Mouse (Mus musculus): ENCODE data around the gene Cotl1. TPM values are rescaled to one million over a fixed set of nuclear protein-coding genes. Genes with fewer than 3 reads are reported as not detected.

Cotl1 gene
- total and polyA plus RNA-seq, 2 experiments from 2014 or later: 85.4 to 269 TPM

GRCm38 (mm10) chr8:119839419-119840021 is 824 bp downstream of the Cotl1 start:
- no peak for ATAC-seq
- H3K27ac ChIP-seq: peak overlapping the region; percentile 85
- no peak for TF ChIP-seq CTCF (IDR thresholded peaks at IDR 0.05; ENCODE audit: low read depth)
- no peaks in the 10 kb centered on the region for H3K27me3 ChIP-seq (ENCODE audit: insufficient read depth, low read length)
- H3K9me3 ChIP-seq (ENCODE audit: low read length): no peaks in the 10 kb centered on the region
- 7% methylated on average over 14 of the region's 14 CpGs for WGBS
- peak; percentile 31 for DNase-seq (ENCODE audit: low spot score)
- peak overlapping the region; percentile 87 for H3K4me2 ChIP-seq (ENCODE audit: low read depth, low read length)
- H3K9ac ChIP-seq (replicated peaks; ENCODE audit: low read length): peak overlapping the region; percentile 74
- no peaks in the 10 kb centered on the region for H3K36me3 ChIP-seq (ENCODE audit: insufficient read depth, low read length)
- peaks cover 37% of the 10 kb centered on the region for H3K4me1 ChIP-seq (ENCODE audit: insufficient read depth, low read length)
- peak overlapping the region; percentile 81 for H3K4me3 ChIP-seq (ENCODE audit: low read length)

DNA sequence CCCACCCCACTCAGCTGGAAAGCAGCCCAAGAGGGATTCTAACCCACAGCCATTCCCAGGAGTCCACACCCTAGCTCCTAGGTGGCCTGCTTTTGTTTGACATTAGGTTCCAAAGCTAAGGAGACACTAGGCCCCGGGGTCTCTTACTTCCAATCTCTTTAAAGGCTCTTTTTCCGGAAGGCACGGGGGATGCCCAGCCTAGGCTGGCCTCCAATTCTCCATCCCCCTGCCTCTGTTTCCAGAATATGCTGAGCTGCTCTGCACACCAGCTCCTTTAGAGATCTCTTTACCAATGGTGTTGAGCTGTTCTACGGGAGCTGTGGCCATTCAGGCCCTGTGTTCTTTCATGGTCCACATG is 1.4 kb downstream of the Cotl1 start:
- Histone ChIP-seq H3K27ac (peak overlapping the region; percentile 85; the same call in 1 of the 2 replicates), H3K4me2 (ENCODE audit: low read depth, low read length) (peak overlapping the region; percentile 87), H3K4me1 (ENCODE audit: insufficient read depth, low read length) (peaks cover 37% of the 10 kb centered on the region), H3K4me3 (ENCODE audit: low read length) (peak overlapping the region; percentile 81), H3K27me3 (ENCODE audit: insufficient read depth, low read length) (no peaks in the 10 kb centered on the region), H3K36me3 (ENCODE audit: insufficient read depth, low read length) (no peaks in the 10 kb centered on the region), H3K9ac (replicated peaks; ENCODE audit: low read length) (peak overlapping the region; percentile 74), H3K9me3 (ENCODE audit: low read length) (no peaks in the 10 kb centered on the region)
- TF ChIP-seq CTCF (IDR thresholded peaks at IDR 0.05; ENCODE audit: low read depth): no peak
- 42% methylated on average over 4 of the region's 4 CpGs for WGBS
- no peak for ATAC-seq
- no peak for DNase-seq (ENCODE audit: low spot score)

DNA sequence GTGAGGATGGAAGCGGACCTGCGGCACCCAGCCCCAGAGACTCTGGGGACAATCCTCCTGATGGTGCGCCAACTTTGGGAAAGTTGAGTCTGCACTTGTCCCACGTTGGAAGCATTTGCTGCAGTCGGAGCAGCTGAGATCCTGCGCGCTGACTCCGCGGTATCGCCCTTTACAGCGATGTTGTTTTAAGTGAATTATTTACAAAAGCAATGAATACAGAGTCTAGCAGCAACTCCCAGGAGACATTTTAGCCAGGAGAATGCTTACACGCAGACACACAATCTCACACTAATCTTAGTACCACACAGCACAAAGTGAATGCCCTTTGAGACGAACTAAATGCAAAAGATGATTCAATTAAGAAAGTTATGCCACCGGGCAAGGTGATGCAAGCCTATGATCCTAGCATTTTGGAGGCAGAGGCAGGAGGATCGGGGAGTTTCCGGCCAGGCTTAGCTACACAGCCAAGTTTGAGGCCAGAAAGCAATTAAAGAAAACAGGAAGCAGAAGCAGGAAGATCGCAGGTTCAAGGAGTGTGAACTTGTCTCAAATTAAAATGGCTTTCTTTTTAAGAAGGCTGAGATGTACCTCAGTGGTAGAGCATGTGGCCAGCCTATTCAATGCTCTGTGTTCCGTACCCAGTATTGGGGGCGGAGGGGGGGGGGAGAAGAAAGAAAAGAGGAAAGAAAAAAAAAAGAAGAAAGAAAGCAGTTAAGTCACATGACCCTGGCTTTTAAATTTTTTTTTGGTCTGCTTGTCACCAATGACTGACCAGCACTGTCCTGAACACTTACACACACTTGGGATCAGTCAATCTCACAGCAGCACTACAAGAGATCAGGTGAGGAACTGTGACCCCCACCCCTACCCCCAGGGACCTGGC is 2.0 kb downstream of the Cotl1 start:
- Histone ChIP-seq H3K27me3 (ENCODE audit: insufficient read depth, low read length) (no peaks in the 10 kb centered on the region), H3K4me3 (ENCODE audit: low read length) (peak overlapping the region; percentile 81), H3K9me3 (ENCODE audit: low read length) (no peaks in the 10 kb centered on the region), H3K36me3 (ENCODE audit: insufficient read depth, low read length) (no peaks in the 10 kb centered on the region), H3K4me2 (ENCODE audit: low read depth, low read length) (peak overlapping the region; percentile 87), H3K4me1 (ENCODE audit: insufficient read depth, low read length) (peaks cover 37% of the 10 kb centered on the region), H3K27ac (peak overlapping the region; percentile 85; the same call in 1 of the 2 replicates), H3K9ac (replicated peaks; ENCODE audit: low read length) (peak overlapping the region; percentile 74; the same call in 1 of the 2 replicates)
- WGBS: 54% methylated on average over 19 of the region's 19 CpGs
- no peak for ATAC-seq
- no peak for DNase-seq (ENCODE audit: low spot score)
- no peak for TF ChIP-seq CTCF (IDR thresholded peaks at IDR 0.05; ENCODE audit: low read depth)

GRCm38 (mm10) chr8:119837553-119838071 is 2.7 kb downstream of the Cotl1 start:
- DNase-seq (ENCODE audit: low spot score): peak; percentile 40
- H3K9me3 ChIP-seq (ENCODE audit: low read length): no peaks in the 10 kb centered on the region
- H3K27ac ChIP-seq: peak overlapping the region; percentile 64; the same call in 1 of the 2 replicates
- 0 out of 2 replicates have a peak, but pooled peaks have one; percentile 24 for TF ChIP-seq CTCF (IDR thresholded peaks at IDR 0.05; ENCODE audit: low read depth)
- peaks cover 41% of the 10 kb centered on the region for H3K4me1 ChIP-seq (ENCODE audit: insufficient read depth, low read length)
- H3K27me3 ChIP-seq (ENCODE audit: insufficient read depth, low read length): no peaks in the 10 kb centered on the region
- ATAC-seq: no peak
- no peaks in the 10 kb centered on the region for H3K36me3 ChIP-seq (ENCODE audit: insufficient read depth, low read length)
- H3K4me3 ChIP-seq (ENCODE audit: low read length): peak overlapping the region; percentile 81
- peak overlapping the region; percentile 87 for H3K4me2 ChIP-seq (ENCODE audit: low read depth, low read length)
- peak overlapping the region; percentile 41; the same call in 1 of the 2 replicates for H3K9ac ChIP-seq (replicated peaks; ENCODE audit: low read length)
- WGBS: 27% methylated on average over 10 of the region's 10 CpGs

- 60% methylated on average over 4 of the region's 4 CpGs for WGBS
- DNase-seq (ENCODE audit: low spot score) (no peak), ATAC-seq (no peak)
- no peak overlapping the region for H3K27ac ChIP-seq
- H3K27me3 ChIP-seq (ENCODE audit: insufficient read depth, low read length): no peaks in the 10 kb centered on the region
- TF ChIP-seq CTCF (IDR thresholded peaks at IDR 0.05; ENCODE audit: low read depth): no peak
- H3K4me2 ChIP-seq (ENCODE audit: low read depth, low read length): peak overlapping the region; percentile 87
- 0 out of 2 replicates have a peak overlapping the region, but pooled peaks have one; percentile 41 for H3K9ac ChIP-seq (replicated peaks; ENCODE audit: low read length)
- H3K36me3 ChIP-seq (ENCODE audit: insufficient read depth, low read length): no peaks in the 10 kb centered on the region
- H3K9me3 ChIP-seq (ENCODE audit: low read length): no peaks in the 10 kb centered on the region
- no peak overlapping the region for H3K4me3 ChIP-seq (ENCODE audit: low read length)
- peaks cover 49% of the 10 kb centered on the region for H3K4me1 ChIP-seq (ENCODE audit: insufficient read depth, low read length)
Observed at GRCm38 (mm10) chr8:119836831-119837230, 3.5 kb downstream of the Cotl1 start.

- no peak for TF ChIP-seq CTCF (IDR thresholded peaks at IDR 0.05; ENCODE audit: low read depth)
- no peaks in the 10 kb centered on the region for H3K36me3 ChIP-seq (ENCODE audit: insufficient read depth, low read length)
- DNase-seq (ENCODE audit: low spot score) (no peak), ATAC-seq (no peak)
- H3K27me3 ChIP-seq (ENCODE audit: insufficient read depth, low read length): no peaks in the 10 kb centered on the region
- no peak overlapping the region for H3K9ac ChIP-seq (replicated peaks; ENCODE audit: low read length)
- H3K9me3 ChIP-seq (ENCODE audit: low read length): no peaks in the 10 kb centered on the region
- no peak overlapping the region for H3K4me2 ChIP-seq (ENCODE audit: low read depth, low read length)
- H3K4me3 ChIP-seq (ENCODE audit: low read length): no peak overlapping the region
- H3K4me1 ChIP-seq (ENCODE audit: insufficient read depth, low read length): peaks cover 56% of the 10 kb centered on the region
- 65% methylated on average over 5 of the region's 5 CpGs for WGBS
- no peak overlapping the region for H3K27ac ChIP-seq
Observed at GRCm38 (mm10) chr8:119835270-119835669, 5.1 kb downstream of the Cotl1 start.

Data from hindbrain, postnatal 0 days (tissue).